Mouse (Mus musculus) small intestine, adult 2 months (tissue): ENCODE measurements around the gene Ccl22.

Experiments
- CTCF ChIP-seq: fragments of 200-500 bp; IDR thresholded peaks from 2 replicates; pipeline ENCODE4 v1.5.1; 2012; ENCODE audit warnings: low read depth, mild to moderate bottlenecking, control low read depth, inconsistent platforms, low read length, moderate library complexity, mixed read lengths; ENCODE audit not compliant: insufficient replicate concordance, insufficient read length; ENCODE audit errors: extremely low read depth
- POLR2A ChIP-seq: fragments of 200-500 bp; IDR thresholded peaks from 2 replicates; pipeline ENCODE4 v1.6.1; 2012; ENCODE audit warnings: low read depth, mild to moderate bottlenecking, control low read depth, inconsistent platforms, low read length, moderate library complexity

- TF ChIP-seq CTCF, result no peak
- no peak for TF ChIP-seq POLR2A
Measured at GRCm38 (mm10) chr8:94741726-94742125, 3.7 kb upstream of the Ccl22 start.
